Mouse (Mus musculus): Measurements from ENCODE around the gene Sox5. TPM values are rescaled to one million over a fixed set of nuclear protein-coding genes. Genes with fewer than 3 reads are reported as not detected.

The Sox5 gene
- polyA plus RNA-seq, 1 experiment, result 7.3 TPM

GRCm38 (mm10) chr6:144772175-144772918 lies 9.4 kb downstream of the Sox5 start:
- DNase-seq (ENCODE audit: low spot score), result no peak

GRCm38 (mm10) chr6:144769060-144769459 lies 12.7 kb downstream of the Sox5 start:
- DNase-seq (ENCODE audit: low spot score), result no peak

- no peak for DNase-seq (ENCODE audit: low spot score)
Measured at GRCm38 (mm10) chr6:144761902-144762301, 19.9 kb downstream of the Sox5 start.

- no peak for DNase-seq (ENCODE audit: low spot score)
Measured at GRCm38 (mm10) chr6:144759193-144759592, 22.6 kb downstream of the Sox5 start.

- DNase-seq (ENCODE audit: low spot score), result no peak
Measured at GRCm38 (mm10) chr6:144757414-144757813, 24.4 kb downstream of the Sox5 start.

GRCm38 (mm10) chr6:144756444-144756843 lies 25.3 kb downstream of the Sox5 start:
- DNase-seq (ENCODE audit: low spot score), result no peak

- DNase-seq (ENCODE audit: low spot score), result no peak
Measured at GRCm38 (mm10) chr6:144755304-144755703, 26.5 kb downstream of the Sox5 start.

GRCm38 (mm10) chr6:144754366-144754765 lies 27.4 kb downstream of the Sox5 start:
- DNase-seq (ENCODE audit: low spot score), result no peak

- DNase-seq (ENCODE audit: low spot score), result no peak
Measured at GRCm38 (mm10) chr6:144753963-144754296, 27.8 kb downstream of the Sox5 start.

GRCm38 (mm10) chr6:144753225-144753962 lies 28.4 kb downstream of the Sox5 start:
- no peak for DNase-seq (ENCODE audit: low spot score)

- DNase-seq (ENCODE audit: low spot score), result no peak
Measured at GRCm38 (mm10) chr6:144751581-144751980, 30.2 kb downstream of the Sox5 start.

GRCm38 (mm10) chr6:144750197-144750596 lies 31.6 kb downstream of the Sox5 start:
- DNase-seq (ENCODE audit: low spot score), result no peak

GRCm38 (mm10) chr6:144746436-144746835 lies 35.3 kb downstream of the Sox5 start:
- no peak for DNase-seq (ENCODE audit: low spot score)

- no peak for DNase-seq (ENCODE audit: low spot score)
Measured at GRCm38 (mm10) chr6:144742559-144742958, 39.2 kb downstream of the Sox5 start.

- DNase-seq (ENCODE audit: low spot score), result no peak
Measured at GRCm38 (mm10) chr6:144741080-144741655, 40.6 kb downstream of the Sox5 start.

GRCm38 (mm10) chr6:144740343-144740742 lies 41.4 kb downstream of the Sox5 start:
- no peak for DNase-seq (ENCODE audit: low spot score)

GRCm38 (mm10) chr6:144739753-144740152 lies 42.0 kb downstream of the Sox5 start:
- DNase-seq (ENCODE audit: low spot score), result no peak

GRCm38 (mm10) chr6:144737786-144738185 lies 44.0 kb downstream of the Sox5 start:
- no peak for DNase-seq (ENCODE audit: low spot score)

GRCm38 (mm10) chr6:144731251-144731970 lies 50.4 kb downstream of the Sox5 start:
- DNase-seq (ENCODE audit: low spot score), result no peak

GRCm38 (mm10) chr6:144723530-144724144 lies 58.1 kb downstream of the Sox5 start:
- no peak for DNase-seq (ENCODE audit: low spot score)

- DNase-seq (ENCODE audit: low spot score), result no peak
Measured at GRCm38 (mm10) chr6:144723024-144723423, 58.8 kb downstream of the Sox5 start.

GRCm38 (mm10) chr6:144720846-144721245 lies 60.9 kb downstream of the Sox5 start:
- no peak for DNase-seq (ENCODE audit: low spot score)
